Mouse (Mus musculus) neural tube, embryonic 14.5 days (tissue): ENCODE measurements around the gene Vmac. TPM values are rescaled to one million over a fixed set of nuclear protein-coding genes. Genes with fewer than 3 reads are reported as not detected.

Source experiments
- ATAC-seq: fragments of 200-750 bp; cut with Nextera tagmentation; 2 replicates; pipeline ENCODE4 v1.8.0; 2017; ENCODE audit warnings: low read depth, mild to moderate bottlenecking, moderate TSS enrichment, moderate library complexity
- H3K27ac ChIP-seq: fragments of 300-500 bp; sonication (generic); 2 replicates; pipeline ENCODE4 v1.5.1; 2014; ENCODE audit warnings: low read depth, mild to moderate bottlenecking, control low read depth, low read length, moderate library complexity, mixed read lengths
- H3K27me3 ChIP-seq: fragments of 300-500 bp; sonication (generic); 2 replicates; pipeline ENCODE4 v1.6.1; 2014; ENCODE audit warnings: low read length; ENCODE audit not compliant: control insufficient read depth, insufficient read depth
- H3K36me3 ChIP-seq: fragments of 300-500 bp; sonication (generic); 2 replicates; pipeline ENCODE4 v1.6.1; 2014; ENCODE audit warnings: low read length, mixed read lengths; ENCODE audit not compliant: control insufficient read depth, insufficient read depth
- H3K4me1 ChIP-seq: fragments of 300-500 bp; sonication (generic); 2 replicates; pipeline ENCODE4 v1.6.1; 2014; ENCODE audit warnings: low read length; ENCODE audit not compliant: control insufficient read depth, insufficient read depth
- H3K4me2 ChIP-seq: fragments of 300-500 bp; sonication (generic); 2 replicates; pipeline ENCODE4 v1.6.1; 2014; ENCODE audit warnings: mild to moderate bottlenecking, low read depth, low read length, control low read depth
- H3K4me3 ChIP-seq: fragments of 300-500 bp; sonication (generic); 2 replicates; pipeline ENCODE4 v1.5.1; 2014; ENCODE audit warnings: low read depth, low read length, control low read depth, mixed read lengths
- H3K9ac ChIP-seq: fragments of 300-500 bp; sonication (generic); replicated peaks from 2 replicates; pipeline ENCODE4 v1.6.1; 2014; ENCODE audit warnings: low read depth, mild to moderate bottlenecking, control low read depth, low read length, mixed read lengths
- H3K9me3 ChIP-seq: fragments of 300-500 bp; sonication (generic); 2 replicates; pipeline ENCODE4 v1.6.1; 2016; ENCODE audit warnings: low read length; ENCODE audit not compliant: control insufficient read depth
- WGBS: fragments of 180-500 bp; shearing (Covaris S2); extraction: QIAGEN DNeasy Blood & Tissue Kit; methylation state at CpG from one replicate; pipeline ENCODE4 v1.1.7; 2014; 5-methylcytosine and 5-hydroxymethylcytosine counted together
- polyA plus RNA-seq: library from polyadenylated mRNA; unstranded; fragments of >200 nt; fragmentation: Nextera tagmentation; extraction: Ambion mirVana; gene quantifications from 2 replicates; pipeline ENCODE4 v1.2.1, GENCODE M21; 2014

The Vmac gene
- polyA plus RNA-seq, 1 experiment from 2014 or later = 19.4 TPM

DNA sequence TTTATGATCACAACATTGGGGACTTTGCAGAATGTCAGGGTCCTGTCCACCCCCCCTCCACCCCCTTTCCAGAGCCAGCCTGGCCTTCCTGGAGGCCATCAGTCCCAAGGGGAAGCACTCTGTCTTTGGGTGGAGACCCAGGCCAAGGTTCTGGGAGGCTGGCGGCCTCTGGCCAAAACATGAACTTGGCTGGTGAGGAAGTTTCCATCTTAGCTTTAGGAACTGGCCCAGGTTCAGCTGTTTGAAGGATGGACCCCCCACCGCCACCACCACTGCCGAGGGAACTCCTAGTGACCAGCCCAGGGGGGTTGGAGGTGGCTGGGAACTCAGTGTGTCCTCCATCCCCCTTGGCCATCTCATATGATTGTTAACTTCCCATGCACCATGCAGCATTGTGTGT lies 43.3 kb upstream of the Vmac start:
- ATAC-seq = no peak
- Histone ChIP-seq H3K36me3 (no peaks in the 10 kb centered on the region), H3K27ac (no peak overlapping the region), H3K4me1 (peaks cover 15% of the 10 kb centered on the region; the same call in 1 of the 2 replicates), H3K9ac (no peak overlapping the region), H3K9me3 (no peaks in the 10 kb centered on the region), H3K27me3 (peaks cover 19% of the 10 kb centered on the region), H3K4me3 (no peak overlapping the region), H3K4me2 (no peak overlapping the region)
- 77% methylated on average over 3 of the region's 3 CpGs for WGBS

- WGBS = 45% methylated on average over 7 of the region's 7 CpGs
- Histone ChIP-seq H3K9ac (no peak overlapping the region), H3K4me1 (0 out of 2 replicates have a peak, but pooled peaks cover 11% of the 10 kb centered on the region), H3K27ac (no peak overlapping the region), H3K36me3 (no peaks in the 10 kb centered on the region), H3K27me3 (peaks cover 37% of the 10 kb centered on the region), H3K4me3 (no peak overlapping the region), H3K9me3 (no peaks in the 10 kb centered on the region), H3K4me2 (no peak overlapping the region)
- ATAC-seq = no peak
Observed at GRCm38 (mm10) chr17:56759261-56759660, 41.4 kb upstream of the Vmac start.

DNA sequence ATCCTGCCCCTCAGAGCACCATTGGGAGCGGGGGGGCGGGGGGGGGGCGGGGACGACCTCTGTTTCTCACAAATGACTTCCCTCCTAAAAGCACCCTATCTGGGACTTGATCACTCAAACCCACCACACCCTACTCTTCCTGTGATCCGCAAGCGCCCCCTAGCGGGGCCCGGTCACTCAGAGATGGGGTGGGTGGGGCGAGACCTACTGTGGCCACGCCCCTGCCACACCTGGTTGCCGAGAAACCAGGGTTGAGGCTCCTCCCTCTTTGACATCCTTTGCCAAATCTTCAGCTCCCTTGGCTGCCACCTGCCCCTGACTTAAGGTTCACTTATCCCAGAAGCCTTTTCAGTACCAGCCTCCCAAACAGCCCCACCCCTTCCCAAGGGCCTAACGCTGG lies 40.3 kb upstream of the Vmac start:
- peaks cover 48% of the 10 kb centered on the region for H3K27me3 ChIP-seq
- no peak overlapping the region for H3K4me2 ChIP-seq
- no peak overlapping the region for H3K4me3 ChIP-seq

DNA sequence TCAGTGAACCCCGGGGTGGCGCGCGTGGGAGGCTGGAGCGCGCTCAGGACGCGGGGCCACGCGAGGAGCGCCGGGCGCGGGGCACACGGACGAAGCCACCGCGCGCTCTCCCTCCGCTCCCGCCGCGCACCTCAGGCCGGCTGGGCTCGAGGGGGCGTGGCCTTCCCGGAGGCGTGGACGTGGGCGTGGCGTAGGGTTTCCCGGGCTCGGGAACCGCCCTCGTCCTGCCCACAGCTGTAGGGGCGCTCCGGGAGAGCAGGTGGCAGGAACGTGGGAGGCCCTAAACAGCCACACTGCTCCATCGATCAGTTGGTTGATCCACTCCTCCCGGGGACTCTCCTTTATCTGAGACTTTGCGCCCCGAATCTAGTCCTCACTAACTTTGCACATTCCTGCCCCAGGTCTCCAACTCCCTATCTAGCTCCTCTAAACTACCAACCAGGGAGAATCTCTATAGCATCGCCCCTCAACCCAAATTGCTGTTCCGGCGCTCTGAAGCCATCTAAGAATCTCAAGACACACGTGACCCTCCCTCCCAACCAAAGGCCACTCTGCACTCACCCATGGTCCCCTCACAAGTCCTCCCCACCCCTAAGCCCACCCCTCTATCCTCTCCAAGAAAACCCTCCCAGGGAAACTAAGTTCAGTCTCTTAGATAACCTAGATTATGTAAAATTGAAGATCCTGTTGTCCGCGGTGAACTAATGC lies 39.7 kb upstream of the Vmac start, which contains the start of gene Nrtn:
Nrtn (minus strand) TSS at position 115 of the 708 bp plus-strand sequence.
- H3K4me3 ChIP-seq = peak within 1 kb of the TSS; percentile 35
- peak; percentile 15; the same call in 1 of the 2 replicates for ATAC-seq

More for the DNA sequence above, 40.3 kb upstream of the Vmac start:
- H3K9me3 ChIP-seq = no peaks in the 10 kb centered on the region
- no peak overlapping the region for H3K9ac ChIP-seq
- 0 out of 2 replicates have a peak, but pooled peaks cover 11% of the 10 kb centered on the region for H3K4me1 ChIP-seq
- ATAC-seq = no peak
- H3K27ac ChIP-seq = no peak overlapping the region
- 8% methylated on average over 12 of the region's 12 CpGs for WGBS
- H3K36me3 ChIP-seq = no peaks in the 10 kb centered on the region

GRCm38 (mm10) chr17:56756703-56757399 lies 39.0 kb upstream of the Vmac start:
- WGBS = 2% methylated on average over 36 of the region's 51 CpGs
- peak overlapping the region; percentile 59 for H3K4me2 ChIP-seq
- peak overlapping the region; percentile 35 for H3K4me3 ChIP-seq
- H3K9me3 ChIP-seq = no peaks in the 10 kb centered on the region
- H3K27ac ChIP-seq = no peak overlapping the region
- peak overlapping the region; percentile 46; the same call in 1 of the 2 replicates for H3K9ac ChIP-seq
- H3K4me1 ChIP-seq = 0 out of 2 replicates have a peak, but pooled peaks cover 7% of the 10 kb centered on the region
- ATAC-seq = 0 out of 2 replicates have a peak, but pooled peaks have one; percentile 2
- H3K27me3 ChIP-seq = peaks cover 58% of the 10 kb centered on the region
- no peaks in the 10 kb centered on the region for H3K36me3 ChIP-seq

More for the DNA sequence above, 39.7 kb upstream of the Vmac start, which contains the start of gene Nrtn:
- Histone ChIP-seq H3K4me2 (peak within 1 kb of the TSS; percentile 59), H3K36me3 (no peaks in the 10 kb centered on the region), H3K9ac (peak within 1 kb of the TSS; percentile 46; the same call in 1 of the 2 replicates), H3K9me3 (no peaks in the 10 kb centered on the region), H3K27me3 (peaks cover 54% of the 10 kb centered on the region), H3K27ac (no peak within 1 kb of the TSS), H3K4me1 (0 out of 2 replicates have a peak, but pooled peaks cover 11% of the 10 kb centered on the region)
- WGBS = under 1% methylated on average over 44 of the region's 48 CpGs

- H3K4me3 ChIP-seq = no peak overlapping the region
- H3K36me3 ChIP-seq = no peaks in the 10 kb centered on the region
- no peak overlapping the region for H3K9ac ChIP-seq
- H3K27ac ChIP-seq = no peak overlapping the region
- no peaks in the 10 kb centered on the region for H3K9me3 ChIP-seq
- H3K4me2 ChIP-seq = no peak overlapping the region
- 16% methylated on average over 36 of the region's 36 CpGs for WGBS
- 0 out of 2 replicates have a peak, but pooled peaks cover 5% of the 10 kb centered on the region for H3K4me1 ChIP-seq
- ATAC-seq = no peak
- peaks cover 56% of the 10 kb centered on the region for H3K27me3 ChIP-seq
Observed at GRCm38 (mm10) chr17:56754271-56755185, 36.7 kb upstream of the Vmac start.

GRCm38 (mm10) chr17:56753452-56753851 lies 35.6 kb upstream of the Vmac start:
- WGBS = 25% methylated on average over 15 of the region's 15 CpGs

DNA sequence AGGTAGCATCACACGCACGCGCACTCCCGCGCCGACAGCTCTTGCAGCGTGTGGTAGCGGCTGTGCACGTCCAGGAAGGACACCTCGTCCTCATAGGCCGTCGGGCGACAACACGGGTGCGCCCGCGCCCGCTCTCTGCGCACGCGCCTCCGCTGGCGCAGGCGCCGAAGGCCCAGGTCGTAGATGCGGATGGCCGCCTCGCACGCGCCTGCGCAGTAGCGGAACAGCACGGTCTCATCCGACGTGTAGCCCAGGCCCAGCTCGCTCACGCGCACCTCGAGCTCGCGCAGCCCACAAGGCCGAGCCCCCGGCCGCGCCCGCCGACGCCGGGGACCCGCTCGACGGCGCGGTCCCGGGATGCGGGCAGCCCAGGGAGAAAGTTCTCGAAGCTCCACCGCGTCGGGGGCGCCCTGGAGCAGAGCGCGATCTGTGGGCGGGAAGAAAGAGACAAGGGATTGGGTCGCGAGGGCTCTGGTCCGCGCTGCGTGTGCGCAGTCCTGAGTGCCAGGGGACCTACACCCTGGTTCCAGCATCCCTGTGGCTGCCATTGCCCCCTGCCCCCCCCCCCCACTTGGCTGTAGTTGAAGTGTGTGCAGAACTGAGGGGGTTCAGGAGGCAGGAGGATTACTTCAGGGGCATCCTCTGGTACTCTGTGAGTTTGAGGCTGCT lies 33.7 kb upstream of the Vmac start:
- H3K9me3 ChIP-seq = no peaks in the 10 kb centered on the region
- H3K4me2 ChIP-seq = peak overlapping the region; percentile 36
- H3K4me1 ChIP-seq = no peaks in the 10 kb centered on the region
- H3K9ac ChIP-seq = no peak overlapping the region
- H3K27ac ChIP-seq = no peak overlapping the region
- peaks cover 40% of the 10 kb centered on the region for H3K27me3 ChIP-seq
- ATAC-seq = peak; percentile 87
- H3K4me3 ChIP-seq = peak overlapping the region; percentile 23
- no peaks in the 10 kb centered on the region for H3K36me3 ChIP-seq
- WGBS = 21% methylated on average over 58 of the region's 71 CpGs

More at GRCm38 (mm10) chr17:56753452-56753851, 35.6 kb upstream of the Vmac start:
- Histone ChIP-seq H3K4me1 (0 out of 2 replicates have a peak, but pooled peaks cover 5% of the 10 kb centered on the region), H3K9me3 (no peaks in the 10 kb centered on the region), H3K27me3 (peaks cover 55% of the 10 kb centered on the region), H3K27ac (no peak overlapping the region), H3K4me2 (no peak overlapping the region), H3K36me3 (no peaks in the 10 kb centered on the region), H3K9ac (no peak overlapping the region), H3K4me3 (no peak overlapping the region)
- no peak for ATAC-seq
